Mouse (Mus musculus): ENCODE measurements around the gene Slc9a9. TPM values are rescaled to one million over a fixed set of nuclear protein-coding genes. Genes with fewer than 3 reads are reported as not detected.

Slc9a9 gene
- polyA plus RNA-seq, 1 experiment from 2014 or later = 5.1 TPM

- H3K9ac ChIP-seq (ENCODE audit: low read length) = no peak overlapping the region
- no peak for ATAC-seq (ENCODE audit: insufficient read depth, low FRiP score)
- H3K9me3 ChIP-seq (replicated peaks; ENCODE audit: control insufficient read depth, low read length) = no peaks in the 10 kb centered on the region
- no peak overlapping the region for H3K27ac ChIP-seq (ENCODE audit: low read length)
- H3K4me3 ChIP-seq (replicated peaks; ENCODE audit: low read length) = no peak overlapping the region
- H3K4me2 ChIP-seq (ENCODE audit: low read depth, low read length) = no peak overlapping the region
- no peaks in the 10 kb centered on the region for H3K4me1 ChIP-seq (ENCODE audit: control insufficient read depth, insufficient read depth, low read length)
- no peaks in the 10 kb centered on the region for H3K27me3 ChIP-seq (ENCODE audit: control insufficient read depth, insufficient read depth, low read length)
- H3K36me3 ChIP-seq (ENCODE audit: control insufficient read depth, insufficient read depth, low read length) = no peaks in the 10 kb centered on the region
- WGBS = 80% methylated on average over 7 of the region's 7 CpGs
Measured at GRCm38 (mm10) chr9:94945569-94946135, 275.9 kb downstream of the Slc9a9 start.

GRCm38 (mm10) chr9:94947246-94947645 lies 277.5 kb downstream of the Slc9a9 start:
- no peaks in the 10 kb centered on the region for H3K36me3 ChIP-seq (ENCODE audit: control insufficient read depth, insufficient read depth, low read length)
- H3K27me3 ChIP-seq (ENCODE audit: control insufficient read depth, insufficient read depth, low read length) = no peaks in the 10 kb centered on the region
- H3K27ac ChIP-seq (ENCODE audit: low read length) = no peak overlapping the region
- ATAC-seq (ENCODE audit: insufficient read depth, low FRiP score) = no peak
- no peaks in the 10 kb centered on the region for H3K4me1 ChIP-seq (ENCODE audit: control insufficient read depth, insufficient read depth, low read length)
- H3K9ac ChIP-seq (ENCODE audit: low read length) = no peak overlapping the region
- WGBS = 77% methylated on average over 7 of the region's 7 CpGs
- H3K4me3 ChIP-seq (replicated peaks; ENCODE audit: low read length) = no peak overlapping the region
- H3K4me2 ChIP-seq (ENCODE audit: low read depth, low read length) = no peak overlapping the region
- no peaks in the 10 kb centered on the region for H3K9me3 ChIP-seq (replicated peaks; ENCODE audit: control insufficient read depth, low read length)

GRCm38 (mm10) chr9:94950676-94951075 lies 281.0 kb downstream of the Slc9a9 start:
- Histone ChIP-seq H3K9ac (ENCODE audit: low read length) (no peak overlapping the region), H3K36me3 (ENCODE audit: control insufficient read depth, insufficient read depth, low read length) (no peaks in the 10 kb centered on the region), H3K4me3 (replicated peaks; ENCODE audit: low read length) (no peak overlapping the region), H3K27ac (ENCODE audit: low read length) (no peak overlapping the region), H3K27me3 (ENCODE audit: control insufficient read depth, insufficient read depth, low read length) (no peaks in the 10 kb centered on the region), H3K9me3 (replicated peaks; ENCODE audit: control insufficient read depth, low read length) (no peaks in the 10 kb centered on the region), H3K4me1 (ENCODE audit: control insufficient read depth, insufficient read depth, low read length) (no peaks in the 10 kb centered on the region), H3K4me2 (ENCODE audit: low read depth, low read length) (no peak overlapping the region)
- WGBS = 62% methylated on average over 3 of the region's 3 CpGs
- no peak for ATAC-seq (ENCODE audit: insufficient read depth, low FRiP score)

- Histone ChIP-seq H3K36me3 (ENCODE audit: control insufficient read depth, insufficient read depth, low read length) (no peaks in the 10 kb centered on the region), H3K9ac (ENCODE audit: low read length) (no peak overlapping the region), H3K27ac (ENCODE audit: low read length) (no peak overlapping the region), H3K4me2 (ENCODE audit: low read depth, low read length) (no peak overlapping the region), H3K9me3 (replicated peaks; ENCODE audit: control insufficient read depth, low read length) (no peaks in the 10 kb centered on the region), H3K27me3 (ENCODE audit: control insufficient read depth, insufficient read depth, low read length) (no peaks in the 10 kb centered on the region), H3K4me1 (ENCODE audit: control insufficient read depth, insufficient read depth, low read length) (no peaks in the 10 kb centered on the region), H3K4me3 (replicated peaks; ENCODE audit: low read length) (no peak overlapping the region)
- ATAC-seq (ENCODE audit: insufficient read depth, low FRiP score) = no peak
- 61% methylated on average over 2 of the region's 2 CpGs for WGBS
Measured at GRCm38 (mm10) chr9:94955645-94956044, 285.9 kb downstream of the Slc9a9 start.

GRCm38 (mm10) chr9:94958382-94958781 lies 288.7 kb downstream of the Slc9a9 start:
- ATAC-seq (ENCODE audit: insufficient read depth, low FRiP score) = no peak
- 81% methylated on average over 2 of the region's 2 CpGs for WGBS
- H3K9ac ChIP-seq (ENCODE audit: low read length) = no peak overlapping the region
- H3K4me1 ChIP-seq (ENCODE audit: control insufficient read depth, insufficient read depth, low read length) = no peaks in the 10 kb centered on the region
- H3K27ac ChIP-seq (ENCODE audit: low read length) = no peak overlapping the region
- H3K27me3 ChIP-seq (ENCODE audit: control insufficient read depth, insufficient read depth, low read length) = no peaks in the 10 kb centered on the region
- no peak overlapping the region for H3K4me3 ChIP-seq (replicated peaks; ENCODE audit: low read length)
- H3K4me2 ChIP-seq (ENCODE audit: low read depth, low read length) = no peak overlapping the region
- no peaks in the 10 kb centered on the region for H3K36me3 ChIP-seq (ENCODE audit: control insufficient read depth, insufficient read depth, low read length)
- H3K9me3 ChIP-seq (replicated peaks; ENCODE audit: control insufficient read depth, low read length) = no peaks in the 10 kb centered on the region

- Histone ChIP-seq H3K27me3 (ENCODE audit: control insufficient read depth, insufficient read depth, low read length) (no peaks in the 10 kb centered on the region), H3K9me3 (replicated peaks; ENCODE audit: control insufficient read depth, low read length) (no peaks in the 10 kb centered on the region), H3K4me1 (ENCODE audit: control insufficient read depth, insufficient read depth, low read length) (no peaks in the 10 kb centered on the region), H3K27ac (ENCODE audit: low read length) (no peak overlapping the region), H3K9ac (ENCODE audit: low read length) (no peak overlapping the region), H3K36me3 (ENCODE audit: control insufficient read depth, insufficient read depth, low read length) (no peaks in the 10 kb centered on the region), H3K4me2 (ENCODE audit: low read depth, low read length) (no peak overlapping the region), H3K4me3 (replicated peaks; ENCODE audit: low read length) (no peak overlapping the region)
- ATAC-seq (ENCODE audit: insufficient read depth, low FRiP score) = no peak
- 82% methylated on average over 5 of the region's 5 CpGs for WGBS
Measured at GRCm38 (mm10) chr9:94968596-94969120, 298.9 kb downstream of the Slc9a9 start.

GRCm38 (mm10) chr9:94969131-94969530 lies 299.4 kb downstream of the Slc9a9 start:
- Histone ChIP-seq H3K4me2 (ENCODE audit: low read depth, low read length) (no peak overlapping the region), H3K27ac (ENCODE audit: low read length) (no peak overlapping the region), H3K9me3 (replicated peaks; ENCODE audit: control insufficient read depth, low read length) (no peaks in the 10 kb centered on the region), H3K36me3 (ENCODE audit: control insufficient read depth, insufficient read depth, low read length) (no peaks in the 10 kb centered on the region), H3K4me1 (ENCODE audit: control insufficient read depth, insufficient read depth, low read length) (no peaks in the 10 kb centered on the region), H3K27me3 (ENCODE audit: control insufficient read depth, insufficient read depth, low read length) (no peaks in the 10 kb centered on the region), H3K4me3 (replicated peaks; ENCODE audit: low read length) (no peak overlapping the region), H3K9ac (ENCODE audit: low read length) (no peak overlapping the region)
- no peak for ATAC-seq (ENCODE audit: insufficient read depth, low FRiP score)
- whole genome bisulfite sequencing = 71% methylated on average over 1 of the region's 1 CpGs

- Histone ChIP-seq H3K4me3 (replicated peaks; ENCODE audit: low read length) (no peak overlapping the region), H3K27ac (ENCODE audit: low read length) (no peak overlapping the region), H3K36me3 (ENCODE audit: control insufficient read depth, insufficient read depth, low read length) (no peaks in the 10 kb centered on the region), H3K9me3 (replicated peaks; ENCODE audit: control insufficient read depth, low read length) (no peaks in the 10 kb centered on the region), H3K27me3 (ENCODE audit: control insufficient read depth, insufficient read depth, low read length) (no peaks in the 10 kb centered on the region), H3K4me2 (ENCODE audit: low read depth, low read length) (no peak overlapping the region), H3K9ac (ENCODE audit: low read length) (no peak overlapping the region), H3K4me1 (ENCODE audit: control insufficient read depth, insufficient read depth, low read length) (no peaks in the 10 kb centered on the region)
- WGBS = 47% methylated on average over 2 of the region's 2 CpGs
- no peak for ATAC-seq (ENCODE audit: insufficient read depth, low FRiP score)
Measured at GRCm38 (mm10) chr9:94972021-94972420, 302.3 kb downstream of the Slc9a9 start.

- H3K4me2 ChIP-seq (ENCODE audit: low read depth, low read length) = no peak overlapping the region
- no peaks in the 10 kb centered on the region for H3K36me3 ChIP-seq (ENCODE audit: control insufficient read depth, insufficient read depth, low read length)
- 90% methylated on average over 2 of the region's 2 CpGs for WGBS
- no peaks in the 10 kb centered on the region for H3K4me1 ChIP-seq (ENCODE audit: control insufficient read depth, insufficient read depth, low read length)
- H3K9ac ChIP-seq (ENCODE audit: low read length) = no peak overlapping the region
- no peaks in the 10 kb centered on the region for H3K27me3 ChIP-seq (ENCODE audit: control insufficient read depth, insufficient read depth, low read length)
- ATAC-seq (ENCODE audit: insufficient read depth, low FRiP score) = no peak
- H3K27ac ChIP-seq (ENCODE audit: low read length) = no peak overlapping the region
- H3K4me3 ChIP-seq (replicated peaks; ENCODE audit: low read length) = no peak overlapping the region
- no peaks in the 10 kb centered on the region for H3K9me3 ChIP-seq (replicated peaks; ENCODE audit: control insufficient read depth, low read length)
Measured at GRCm38 (mm10) chr9:94972693-94973092, 303.0 kb downstream of the Slc9a9 start.
